Mouse (Mus musculus) neural tube, embryonic 10.5 days (tissue): Measurements from ENCODE around the gene Lrriq4.
A peak's percentile ranks its signal among the peaks of the same experiment; 100 is the strongest.

Source experiments
- DNase-seq: peaks from one replicate; pipeline ENCODE4 v3.0.0-alpha.2; 2017; ENCODE audit warnings: low spot score; ENCODE audit errors: extremely low spot score

Lrriq4 gene

GRCm38 (mm10) chr3:30644207-30644606 lies at the start of gene Lrriq4:
Gene Lrriq4 (plus strand): TSS chr3:30644507.
- DNase-seq, result no peak

GRCm38 (mm10) chr3:30595111-30595832 lies 49.0 kb upstream of the Lrriq4 start:
- peak; percentile 70 for DNase-seq

DNA sequence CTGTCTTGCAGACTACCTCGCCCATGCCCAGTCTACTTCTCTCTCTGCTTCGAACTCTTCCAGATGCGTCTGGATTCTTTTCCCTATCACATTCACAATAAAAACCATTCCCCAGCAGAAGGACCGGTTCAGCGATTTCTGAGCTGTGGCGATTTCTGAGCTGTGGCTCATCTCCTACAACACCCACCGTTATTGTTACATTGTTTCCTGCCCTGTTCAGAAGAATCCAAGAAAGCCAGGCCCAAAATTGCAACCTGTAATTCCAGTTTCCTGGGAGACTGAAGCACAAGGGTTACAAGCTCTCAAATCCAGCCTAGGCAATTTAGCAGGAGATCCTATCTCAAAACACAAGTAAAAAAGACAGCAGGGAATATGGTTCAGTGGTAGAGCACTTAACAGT lies 47.0 kb upstream of the Lrriq4 start:
- no peak for DNase-seq

- peak; percentile 67 for DNase-seq
These were observed 44.4 kb upstream of the Lrriq4 start, which contains the start of gene Actrt3 for GRCm38 (mm10) chr3:30599711-30600545. Gene Actrt3 (minus strand): TSS chr3:30599939.

DNA sequence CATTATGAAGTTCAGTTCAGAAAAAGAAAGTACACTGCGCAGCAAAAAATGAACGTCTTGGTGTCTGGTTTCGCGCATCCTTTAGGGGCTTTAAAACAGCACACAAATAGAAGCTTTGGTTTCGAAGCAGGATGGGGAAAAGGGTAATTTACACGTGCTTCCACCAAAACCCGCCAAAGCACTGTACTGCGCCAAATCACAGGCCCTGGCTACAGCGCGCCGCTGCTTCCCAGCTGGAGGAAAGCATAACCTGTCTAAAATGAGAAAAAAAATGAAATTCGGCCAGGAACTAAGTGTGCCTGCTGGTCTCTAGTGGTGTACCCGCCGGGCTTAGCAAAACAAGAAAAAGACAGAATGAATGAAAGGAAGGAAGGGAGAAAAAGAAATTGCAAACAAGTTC lies 43.6 kb upstream of the Lrriq4 start:
- peak; percentile 68 for DNase-seq

GRCm38 (mm10) chr3:30601175-30601574 lies 43.1 kb upstream of the Lrriq4 start:
- peak; percentile 80 for DNase-seq

DNA sequence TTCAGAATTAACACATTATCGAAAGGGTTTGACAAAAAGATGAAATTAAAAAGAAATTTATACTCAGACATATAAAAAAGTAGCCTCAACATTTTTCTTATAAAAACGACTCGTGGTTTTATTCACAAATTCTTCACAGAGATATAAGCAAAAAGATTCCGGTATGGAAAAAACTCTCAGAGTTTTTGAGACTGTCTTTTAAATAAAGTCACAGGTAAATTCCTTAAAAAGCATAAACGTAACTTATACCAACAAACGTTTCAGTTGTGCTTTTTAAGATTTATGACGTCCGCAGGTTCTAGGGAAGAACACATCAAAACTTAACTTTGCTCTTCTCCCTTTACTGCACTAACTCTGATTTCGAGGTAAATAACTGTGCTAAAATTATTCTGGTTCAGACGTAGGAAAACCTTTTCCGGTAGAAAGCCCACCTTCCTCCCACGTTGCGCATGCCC lies 42.7 kb upstream of the Lrriq4 start:
- no peak for DNase-seq

DNA sequence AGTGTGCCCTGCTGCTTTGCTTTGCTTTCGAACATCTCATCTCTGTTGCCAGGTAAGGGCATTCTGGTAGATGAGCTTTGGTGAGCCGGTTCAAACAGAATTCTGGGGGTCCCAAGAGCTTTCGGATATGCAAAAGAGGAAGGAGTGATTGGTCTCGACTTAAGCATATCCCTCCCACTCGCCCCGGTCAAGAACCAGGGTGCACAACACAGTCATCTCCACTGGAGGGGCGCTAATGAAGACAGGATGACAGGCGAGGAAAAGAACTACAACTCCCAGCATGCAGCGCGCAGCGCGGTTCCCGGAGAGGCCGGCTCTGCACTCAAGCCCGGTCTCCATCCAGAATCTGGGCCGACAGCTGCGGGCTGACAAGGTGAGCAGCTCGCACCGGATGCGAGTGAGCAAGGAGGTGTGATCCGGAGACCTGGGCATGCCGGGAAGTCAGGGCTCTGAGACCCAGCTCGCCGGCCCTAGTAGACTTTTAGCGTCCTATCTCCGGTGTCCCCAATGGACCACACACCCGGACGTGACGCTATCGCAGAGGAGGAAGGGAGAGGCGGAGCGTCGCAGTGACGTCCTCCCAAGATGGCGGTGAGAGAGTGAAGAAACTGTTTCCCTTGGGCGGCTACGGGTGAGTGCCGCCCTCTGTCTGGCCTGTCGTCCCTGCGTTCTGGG lies 42.1 kb upstream of the Lrriq4 start, which contains the start of gene Mynn:
Gene Mynn, plus strand, starts transcription at position 1 of the 675 bp plus-strand sequence.
- peak; percentile 99 for DNase-seq

DNA sequence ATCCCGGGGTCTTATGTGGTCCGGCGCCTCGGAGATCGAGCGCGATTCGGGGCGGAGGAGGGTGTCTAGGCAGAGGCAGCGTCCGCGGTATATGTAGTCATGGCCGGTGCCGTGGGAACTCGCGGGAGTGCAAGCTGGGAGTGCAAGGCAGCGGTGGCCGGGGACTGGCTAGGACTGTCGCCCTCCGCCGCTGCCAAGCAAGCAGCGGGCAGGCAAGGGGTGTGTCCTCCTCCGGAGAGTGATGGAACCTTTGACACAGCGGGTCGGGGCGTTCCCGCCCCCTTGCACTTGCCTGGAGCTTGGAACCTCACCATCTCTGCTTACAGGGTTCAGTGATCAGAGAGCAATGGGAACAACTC lies 41.6 kb upstream of the Lrriq4 start:
- no peak for DNase-seq

DNA sequence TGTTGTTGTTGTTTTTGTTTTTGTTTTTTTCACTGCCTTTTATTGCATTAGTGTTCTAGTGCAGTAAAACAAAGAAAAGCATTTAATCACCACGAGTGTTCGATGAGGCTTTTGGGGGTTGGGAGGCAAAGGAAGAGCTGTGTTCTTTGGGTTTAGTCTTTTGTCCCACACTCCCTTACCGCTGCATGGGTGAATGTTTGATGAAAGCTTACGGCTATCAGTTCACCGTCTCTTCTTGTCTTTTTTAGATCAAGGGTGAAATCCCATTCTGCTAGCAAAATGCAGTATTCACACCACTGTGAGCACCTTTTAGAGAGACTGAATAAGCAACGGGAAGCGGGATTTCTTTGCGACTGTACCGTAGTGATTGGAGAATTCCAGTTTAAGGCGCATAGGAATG lies 41.1 kb upstream of the Lrriq4 start:
- no peak for DNase-seq

GRCm38 (mm10) chr3:30608999-30609398 lies 35.3 kb upstream of the Lrriq4 start:
- no peak for DNase-seq

- DNase-seq, result no peak
These were observed 33.4 kb upstream of the Lrriq4 start for GRCm38 (mm10) chr3:30610930-30611329.

DNA sequence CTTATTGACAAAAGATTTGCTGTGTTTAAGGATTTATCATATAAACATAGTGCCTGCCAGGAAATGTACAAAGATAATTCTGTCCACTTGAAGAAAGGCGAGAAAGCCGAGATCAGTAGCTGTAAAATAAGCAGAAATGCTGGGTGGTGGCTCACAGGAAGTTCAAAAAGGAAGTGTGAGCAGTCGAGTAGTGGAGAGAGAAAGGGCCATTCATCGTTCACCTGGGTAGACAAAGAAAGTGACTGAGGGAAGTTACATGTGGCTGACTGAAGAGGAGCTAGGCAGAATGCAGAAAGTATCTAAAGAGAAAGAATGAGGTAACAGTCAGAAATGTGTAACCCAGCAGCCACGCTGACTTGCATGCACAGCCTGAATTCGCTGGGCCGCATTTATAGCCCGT lies 24.2 kb upstream of the Lrriq4 start:
- no peak for DNase-seq

GRCm38 (mm10) chr3:30633681-30634080 lies 10.6 kb upstream of the Lrriq4 start:
- DNase-seq, result no peak

- no peak for DNase-seq
These were observed 8.7 kb upstream of the Lrriq4 start for GRCm38 (mm10) chr3:30635629-30636028.

DNA sequence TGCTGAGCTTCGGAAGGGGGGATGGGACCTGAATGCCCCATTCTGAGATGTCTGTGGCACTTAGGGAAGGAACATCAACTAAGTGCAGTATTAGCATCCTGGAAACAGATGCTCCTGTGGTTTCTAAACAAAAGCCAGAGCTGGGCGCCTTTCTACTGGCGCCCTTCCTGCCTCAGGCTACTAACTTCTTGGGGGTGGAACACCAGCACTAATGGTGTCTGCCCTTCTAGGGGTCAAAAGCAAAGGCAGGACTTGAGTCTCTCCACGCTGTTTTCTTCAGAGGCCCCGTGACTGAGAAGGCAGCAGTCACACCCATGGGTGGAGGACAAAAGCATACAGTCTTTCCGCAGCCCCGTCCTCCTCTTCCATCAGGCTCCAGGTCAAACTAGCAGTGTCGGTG lies 2.5 kb downstream of the Lrriq4 start:
- DNase-seq, result no peak

GRCm38 (mm10) chr3:30647440-30648090 lies 3.3 kb downstream of the Lrriq4 start, which contains the start of gene Lrrc34:
Gene Lrrc34 (minus strand): TSS chr3:30647869.
- peak; percentile 73 for DNase-seq

DNA sequence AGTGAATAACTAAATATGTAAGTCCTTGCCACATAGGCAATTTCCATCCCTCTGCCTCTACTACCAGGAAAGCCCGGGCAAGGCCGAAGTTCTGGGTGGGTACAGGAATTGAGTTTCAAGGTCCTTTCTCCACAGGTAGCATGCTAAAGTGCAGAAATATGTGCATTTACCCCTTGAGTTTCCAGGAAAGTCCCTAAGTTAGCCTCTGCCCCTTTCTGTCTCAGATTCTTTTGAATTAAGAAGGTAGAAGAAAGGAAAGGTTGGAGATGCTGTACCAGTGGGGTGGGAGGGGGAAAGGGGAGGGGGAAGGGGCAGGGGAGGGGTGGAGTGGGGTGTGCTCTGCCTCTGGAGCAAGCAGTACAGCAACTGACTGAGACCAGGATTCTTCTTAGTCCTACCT lies 4.2 kb downstream of the Lrriq4 start:
- no peak for DNase-seq

DNA sequence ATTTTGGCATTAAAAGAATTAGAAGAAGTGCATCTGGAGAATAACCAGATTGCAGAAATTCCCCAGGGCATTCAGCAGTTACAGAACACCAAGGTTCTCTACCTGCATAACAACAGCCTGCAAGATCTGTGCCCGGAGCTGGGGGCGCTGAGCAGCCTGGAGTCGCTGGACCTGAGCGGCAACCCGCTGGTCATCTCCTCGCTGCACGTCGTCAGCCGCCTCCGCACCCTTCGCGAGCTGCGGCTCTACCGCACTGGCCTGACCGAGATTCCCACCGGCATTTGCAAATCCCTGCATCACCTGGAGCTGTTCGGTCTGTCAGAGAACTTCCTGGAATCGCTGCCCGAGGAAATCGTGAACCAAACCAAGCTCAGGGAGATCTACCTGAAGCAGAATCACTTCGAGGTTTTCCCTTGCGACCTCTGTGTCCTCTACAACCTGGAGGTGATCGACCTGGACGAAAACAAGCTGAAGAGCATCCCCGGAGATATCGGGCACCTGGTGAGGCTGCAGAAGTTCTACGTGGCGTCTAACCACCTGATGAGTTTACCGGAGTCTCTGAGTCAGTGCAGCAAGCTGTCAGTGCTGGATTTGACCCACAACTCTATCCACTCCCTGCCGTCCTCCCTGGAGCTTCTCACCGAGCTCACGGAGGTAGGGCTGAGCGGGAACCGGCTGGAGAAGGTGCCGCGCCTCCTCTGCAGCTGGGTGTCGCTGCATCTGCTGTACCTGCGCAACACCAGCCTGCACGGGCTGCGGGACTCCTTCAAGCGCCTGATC lies 5.9 kb downstream of the Lrriq4 start:
- DNase-seq, result peak; percentile 43

DNA sequence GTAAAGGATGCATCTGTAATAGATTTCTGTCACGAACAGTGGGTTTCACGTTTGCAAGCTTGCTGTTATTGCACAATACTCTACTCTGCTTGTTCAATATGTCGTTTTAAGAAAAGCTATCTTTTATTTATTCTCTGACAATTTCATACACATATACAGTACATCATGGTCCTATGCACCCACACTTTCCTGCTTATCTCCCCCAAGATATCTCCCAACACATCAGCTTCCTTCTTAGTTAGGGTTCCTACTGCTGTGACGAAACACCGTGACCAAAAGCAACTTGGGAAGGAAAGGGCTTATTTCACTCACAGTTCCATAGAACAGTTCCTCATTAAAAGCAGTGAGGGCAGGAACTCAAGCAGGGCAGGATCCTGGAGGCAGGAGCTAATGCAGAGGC lies 11.6 kb downstream of the Lrriq4 start:
- DNase-seq, result no peak

DNA sequence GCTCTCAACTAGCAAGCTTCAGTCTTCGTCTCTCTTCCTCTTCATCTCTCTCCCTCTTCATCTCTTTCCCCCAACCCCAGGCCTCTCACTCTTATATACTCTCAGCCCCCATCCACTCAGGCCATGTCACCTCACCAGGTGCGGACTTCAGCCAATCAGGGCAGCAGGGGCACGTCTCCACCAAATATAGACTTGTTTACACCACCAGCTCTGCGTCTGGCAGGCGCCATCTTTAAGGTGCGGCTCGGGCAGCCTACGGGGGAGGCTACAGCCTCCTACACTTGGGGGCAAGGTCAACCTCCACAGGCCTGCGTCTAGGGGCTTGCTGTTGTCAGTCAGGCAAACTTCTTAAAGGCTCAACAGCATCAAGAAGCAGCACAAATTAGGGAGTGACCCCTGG lies 14.2 kb downstream of the Lrriq4 start:
- DNase-seq, result no peak
